Mouse (Mus musculus): ENCODE measurements around the gene Mlycd.
"Not testable (repeated sequence)": the region's sequence is repeated elsewhere in the genome, so short reads cannot be mapped to it uniquely, and the experiment has no call there.

The Mlycd gene

DNA sequence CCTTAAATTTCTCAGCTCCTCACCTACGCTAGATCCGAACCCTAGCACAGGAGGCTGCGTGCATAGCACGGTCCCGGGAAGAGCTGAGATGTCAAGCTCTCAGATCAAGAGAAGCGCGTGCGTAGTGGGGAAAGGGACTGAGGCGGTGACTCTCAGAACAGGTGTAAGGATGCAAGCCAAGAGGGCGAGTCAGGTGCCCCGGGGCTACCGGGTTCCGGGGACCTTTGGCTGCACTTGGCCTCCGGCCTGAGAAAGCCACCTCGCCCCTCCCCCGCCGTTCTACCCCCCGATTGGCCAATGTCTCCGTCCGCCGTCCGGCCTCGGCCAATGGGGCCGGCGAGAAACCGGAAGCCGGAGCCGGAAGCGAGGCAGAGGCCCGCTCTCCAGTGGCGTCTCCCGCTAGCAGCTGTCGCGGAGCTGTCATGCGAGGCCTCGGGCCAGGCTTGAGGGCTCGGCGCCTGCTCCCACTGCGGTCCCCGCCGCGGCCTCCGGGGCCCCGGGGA, at the start of gene Mlycd:
Gene Mlycd (plus strand): TSS at position 355 of the 503 bp plus-strand sequence.
- peak; percentile 96 to 98 for DNase-seq

DNA sequence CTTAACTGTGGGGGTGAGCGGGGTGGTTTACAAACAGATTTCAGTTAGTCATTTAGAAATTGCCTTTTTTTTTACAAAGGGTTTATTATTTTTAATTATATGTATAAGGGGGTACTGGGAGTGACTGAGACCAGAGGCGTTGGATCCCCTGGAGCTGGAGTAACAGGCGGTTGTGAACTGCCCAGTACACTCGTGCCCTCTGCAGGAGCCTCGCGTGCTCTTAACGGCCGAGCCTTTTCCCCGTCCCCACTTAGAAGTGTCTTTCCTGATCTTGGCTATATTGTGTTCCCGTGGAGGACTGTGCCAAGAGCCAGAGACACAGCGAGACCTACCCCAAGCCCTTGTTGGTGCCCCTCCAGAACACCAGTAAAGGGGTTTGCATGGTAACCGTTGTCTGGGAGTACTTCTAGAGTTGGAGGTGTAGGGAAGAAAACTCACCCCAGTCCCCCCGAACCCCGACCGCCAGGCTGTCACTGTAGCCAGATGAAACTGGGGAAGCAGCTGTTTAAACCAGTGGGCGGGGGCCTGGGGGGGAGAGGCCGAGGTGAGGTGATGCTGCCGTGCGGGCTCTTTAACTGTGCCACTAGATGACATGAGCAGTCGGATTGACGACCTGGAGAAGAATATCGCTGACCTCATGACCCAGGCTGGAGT, 49.5 kb upstream of the Mlycd start:
- peak; percentile 30 to 41 for DNase-seq

DNA sequence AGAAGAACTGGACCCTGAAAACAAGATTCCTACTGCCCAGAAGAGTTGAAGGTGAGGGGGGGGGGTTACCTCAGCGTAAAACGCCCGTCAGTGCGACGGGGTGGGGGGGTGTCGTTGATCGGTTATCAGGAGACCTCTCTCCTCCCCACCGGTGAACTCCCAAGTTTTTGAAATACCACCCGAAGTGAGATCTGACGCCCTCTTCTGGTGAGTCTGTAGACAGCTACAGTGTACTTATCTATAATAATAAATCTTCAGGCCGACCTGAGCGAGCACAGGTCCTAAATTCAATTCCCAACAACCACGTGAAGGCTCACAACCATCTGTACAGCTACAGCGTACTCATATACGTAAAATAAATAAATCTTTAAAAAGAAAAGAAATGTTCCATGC, 49.0 kb upstream of the Mlycd start:
- DNase-seq: peak in 1 of 2 experiments; percentile 26

DNA sequence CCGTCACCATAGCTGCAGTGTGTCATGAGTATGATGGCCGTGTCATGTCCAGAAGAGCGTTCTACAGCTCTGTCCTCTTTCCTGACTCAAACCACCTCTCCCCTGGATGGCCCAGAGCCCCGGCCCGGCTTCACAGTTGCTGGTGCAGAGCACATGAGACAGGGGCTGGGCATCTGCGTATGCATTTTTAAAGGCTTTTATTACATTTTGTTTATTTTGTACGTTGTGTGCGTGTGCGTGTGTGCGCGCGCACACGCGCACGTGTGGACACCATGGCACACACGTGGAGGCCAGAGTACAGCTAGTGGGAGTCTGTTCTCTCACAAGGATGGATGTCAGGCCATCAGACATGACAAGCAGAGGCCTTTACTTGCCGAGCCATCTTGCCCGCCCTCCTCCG, 43.0 kb upstream of the Mlycd start:
- no peak for DNase-seq

DNA sequence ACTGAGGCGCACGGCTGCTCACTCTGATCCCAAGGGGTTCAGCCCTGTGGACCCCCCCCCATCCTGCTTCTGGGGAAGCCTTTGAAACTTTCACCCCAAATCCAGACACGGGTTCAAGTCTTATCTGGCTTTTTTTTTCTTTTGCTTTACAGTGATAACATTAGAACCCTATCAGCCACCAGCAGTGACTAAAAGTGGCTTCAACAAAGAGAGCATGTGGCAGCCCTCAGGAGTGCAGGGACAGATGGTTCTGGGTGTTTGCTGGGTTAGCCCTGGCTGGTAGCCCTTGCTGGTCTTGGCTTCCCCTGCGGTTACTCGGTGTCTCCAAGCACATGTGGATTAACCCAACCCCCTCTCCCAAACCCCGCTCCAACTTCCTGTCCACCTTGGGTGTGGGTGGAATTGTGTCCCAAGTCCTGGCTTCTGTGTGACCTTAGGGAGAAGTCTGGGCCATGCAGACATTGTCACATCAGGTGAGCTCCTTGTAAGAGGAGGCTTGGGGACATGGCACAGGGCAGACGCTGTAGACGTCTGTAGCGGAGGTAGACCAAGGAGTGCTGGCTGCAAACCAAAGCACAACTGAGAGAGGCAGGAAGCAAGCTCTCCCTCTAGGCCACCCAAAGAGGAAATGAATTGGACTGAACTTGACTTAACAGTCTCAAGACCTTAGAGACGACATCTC, 41.6 kb upstream of the Mlycd start:
- peak; percentile 53 to 68 for DNase-seq

DNA sequence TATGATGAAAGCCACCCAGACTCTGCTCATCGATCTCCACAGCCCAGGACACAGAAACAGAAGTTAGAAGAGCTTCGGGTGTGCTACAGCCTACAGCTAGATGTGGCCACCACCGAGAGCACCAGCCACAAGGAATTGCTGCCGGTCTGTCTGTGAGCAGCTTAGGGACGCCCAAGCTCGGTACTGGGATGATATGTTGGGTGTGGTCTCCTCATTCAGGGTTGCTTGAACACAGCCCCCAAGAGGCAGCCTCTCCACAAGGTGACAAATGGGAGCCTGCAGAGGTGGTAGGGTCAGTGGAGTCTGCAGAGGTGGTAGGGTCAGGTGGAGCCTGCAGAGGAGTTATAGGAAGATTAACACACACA, 41.0 kb upstream of the Mlycd start:
- DNase-seq: no peak

DNA sequence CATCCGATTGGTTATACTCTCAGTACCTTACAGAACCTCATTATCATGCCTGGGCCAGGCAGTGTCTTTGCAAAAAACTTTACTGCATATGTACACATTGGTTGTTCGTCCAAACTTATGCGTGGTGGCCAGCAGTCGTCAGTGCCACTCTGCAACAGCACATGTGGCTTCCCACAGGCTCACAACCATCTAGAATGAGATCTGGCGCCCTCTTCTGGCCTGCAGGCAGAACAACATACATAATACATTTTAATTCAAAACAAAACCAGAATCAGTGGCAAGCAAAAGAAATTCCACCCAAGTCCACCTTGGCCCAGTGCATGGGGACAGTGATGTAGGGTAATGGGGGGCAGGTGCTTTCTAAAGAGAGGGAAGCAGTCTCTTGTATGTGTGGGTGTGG, 38.0 kb upstream of the Mlycd start:
- DNase-seq: not testable (repeated sequence)

DNA sequence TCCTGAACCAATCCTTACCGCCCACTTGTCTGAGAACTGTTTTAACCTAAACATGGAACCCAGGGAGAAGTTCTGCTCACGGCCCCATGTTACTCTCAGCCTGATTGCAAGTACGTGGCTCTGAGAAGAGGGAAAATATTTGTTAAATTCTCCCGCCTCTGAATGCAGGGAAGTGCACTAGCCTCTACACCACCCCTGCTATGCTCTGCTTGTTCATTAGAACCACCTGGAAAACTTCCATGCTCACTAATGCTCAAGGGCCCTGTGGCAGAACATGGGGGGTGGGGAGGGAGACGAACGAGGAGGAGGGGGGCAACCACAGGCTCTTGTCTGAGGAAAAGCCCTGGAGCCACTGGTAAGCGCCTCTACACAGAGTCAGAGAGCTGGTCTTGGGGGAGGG, 36.5 kb upstream of the Mlycd start:
- DNase-seq: no peak

DNA sequence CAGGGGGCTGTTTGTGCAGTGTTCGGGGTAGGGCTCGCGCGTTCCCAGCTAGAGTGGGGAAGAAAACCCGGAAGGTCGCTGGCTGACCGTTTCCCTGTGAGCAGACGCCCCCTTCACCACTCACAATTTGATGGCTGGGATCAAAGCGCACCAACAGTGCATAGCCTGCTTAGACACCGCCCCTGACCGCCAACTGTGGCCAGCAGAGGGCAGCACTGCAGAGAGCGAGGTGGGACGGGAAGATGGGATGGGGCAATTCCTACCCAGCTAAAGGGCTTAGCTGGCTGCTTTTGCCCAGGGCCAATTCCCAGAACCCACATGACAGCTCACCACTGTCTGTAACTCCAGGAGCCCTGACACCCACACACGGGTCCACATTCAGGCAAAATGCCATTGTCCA, 35.8 kb upstream of the Mlycd start:
- DNase-seq: peak; percentile 55 to 83

DNA sequence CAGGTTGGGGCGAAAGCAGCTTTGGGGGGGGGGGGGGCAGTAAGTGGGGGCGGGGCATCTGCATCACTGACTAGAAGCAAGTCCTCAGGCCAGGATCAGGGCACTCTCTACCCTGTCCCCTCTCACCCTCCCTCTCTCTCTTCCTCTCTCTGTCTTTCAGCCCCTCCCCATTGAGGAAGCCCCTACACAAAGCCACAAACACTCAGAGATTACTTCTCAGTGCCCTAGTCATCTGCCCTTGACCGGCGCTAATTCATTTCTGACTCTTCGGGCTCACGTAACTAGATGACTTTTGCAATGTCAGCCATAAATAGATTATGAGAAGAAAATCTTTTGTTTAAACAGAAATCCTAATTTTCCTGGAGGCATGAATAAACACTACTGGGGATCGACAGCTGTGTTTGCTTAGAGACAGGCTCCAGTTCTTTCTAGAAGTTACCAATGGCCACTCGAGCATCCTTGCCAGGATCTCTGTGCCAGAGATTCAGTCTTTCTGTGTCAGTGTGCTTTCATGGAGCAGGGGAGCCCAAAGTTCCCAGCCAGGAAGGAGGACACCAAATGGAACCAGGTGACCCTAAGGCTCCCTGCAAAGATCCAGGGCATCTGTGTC, 33.9 kb upstream of the Mlycd start:
- DNase-seq: peak in 1 of 2 experiments; percentile 35

DNA sequence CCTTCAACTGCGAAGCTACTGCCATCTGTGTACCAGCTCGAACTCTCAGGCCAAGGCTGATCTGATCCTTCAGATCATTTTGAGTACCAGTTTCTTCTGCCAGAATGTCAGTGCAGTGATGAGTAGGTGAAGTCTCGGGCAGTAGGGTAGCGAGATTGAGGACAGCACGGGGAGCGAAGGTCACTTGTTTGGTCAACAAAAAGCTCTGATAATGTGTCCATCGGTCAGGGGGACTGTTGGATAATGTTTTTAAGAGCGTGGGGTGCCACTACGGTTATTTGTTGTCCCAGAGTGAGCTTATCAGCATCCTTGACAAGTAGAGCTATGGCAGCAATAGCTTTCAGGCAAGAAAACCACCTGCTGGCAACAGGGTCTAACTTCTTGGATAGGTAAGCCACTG, 20.0 kb upstream of the Mlycd start:
- DNase-seq: not testable (repeated sequence)

DNA sequence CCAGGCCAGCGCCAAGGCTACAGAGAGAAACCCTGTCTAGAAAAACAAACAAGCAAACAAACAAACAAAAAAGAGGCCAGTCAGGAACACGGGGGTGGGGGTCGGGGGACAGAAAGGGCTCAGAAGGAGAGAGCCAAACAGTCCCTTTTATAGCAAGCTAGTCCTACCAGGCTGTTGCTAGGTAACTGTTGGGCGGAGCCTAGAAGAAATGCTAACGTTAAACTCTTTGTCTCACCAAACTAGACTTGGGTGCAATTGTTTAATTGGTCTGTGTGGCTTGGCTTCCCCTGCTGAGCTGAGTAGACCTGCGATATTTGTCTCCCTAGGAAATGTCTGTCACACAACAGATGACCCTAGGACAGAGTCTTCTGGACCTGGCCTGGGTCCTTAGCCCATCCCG, 16.2 kb upstream of the Mlycd start:
- no peak for DNase-seq

DNA sequence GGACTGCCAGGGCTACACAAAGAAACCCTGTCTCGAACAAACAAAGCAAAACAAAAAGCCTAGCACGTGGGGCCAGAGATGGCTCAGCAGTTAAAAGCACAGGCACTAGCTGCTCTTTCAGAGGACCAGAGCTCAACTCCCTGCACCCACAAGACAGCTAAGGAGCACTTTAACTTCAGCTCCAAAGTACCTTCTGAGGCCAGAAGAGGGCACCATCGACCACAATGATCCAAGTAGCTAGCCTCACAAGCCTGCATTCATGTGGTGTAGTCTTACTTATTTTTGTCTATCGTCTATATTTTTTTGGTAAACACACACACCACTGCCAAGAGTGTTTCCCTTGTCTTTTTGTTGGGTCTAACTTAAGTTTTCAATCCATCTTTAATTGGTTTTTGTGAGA, 14.1 kb upstream of the Mlycd start:
- DNase-seq: peak in 1 of 2 experiments; percentile 46

DNA sequence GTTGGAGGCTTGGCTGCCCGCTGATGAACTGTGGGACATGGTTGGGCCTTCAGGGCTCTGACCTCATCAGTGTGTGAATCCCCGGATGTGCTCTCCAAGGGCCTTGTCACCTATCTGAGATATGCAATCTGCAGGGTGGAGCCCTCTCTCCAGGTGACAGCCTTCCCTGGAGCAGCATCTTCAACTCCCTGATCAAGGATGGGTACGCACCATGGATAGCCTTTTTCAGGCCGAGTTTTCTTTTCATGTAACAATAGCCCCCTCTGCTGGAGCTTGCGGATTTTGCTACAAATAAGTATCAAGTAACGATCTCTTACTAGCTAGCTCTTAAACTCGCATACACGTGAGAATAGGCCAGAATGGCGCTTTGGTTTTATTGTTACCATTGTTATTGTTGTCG, 10.2 kb upstream of the Mlycd start:
- DNase-seq: peak; percentile 87 to 90

DNA sequence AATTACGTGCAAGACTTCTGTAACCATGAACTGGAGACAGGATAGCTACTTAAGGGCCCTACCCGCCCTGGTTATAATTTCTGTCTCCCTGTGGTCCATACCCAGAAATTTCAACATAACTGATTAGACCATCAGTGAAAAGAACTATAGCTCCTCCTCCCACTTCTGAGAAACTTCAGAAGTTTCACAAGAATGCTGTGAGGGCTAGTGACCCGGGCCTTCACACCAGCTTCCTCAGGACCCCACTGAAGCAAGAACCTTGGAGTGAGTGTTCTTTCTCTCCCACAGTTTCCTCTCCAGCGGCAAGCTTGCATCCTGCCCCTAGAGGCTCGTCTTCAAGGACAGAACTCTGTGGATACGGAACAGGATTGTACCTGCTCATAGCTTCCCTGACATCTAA, 8.8 kb upstream of the Mlycd start:
- no peak for DNase-seq

DNA sequence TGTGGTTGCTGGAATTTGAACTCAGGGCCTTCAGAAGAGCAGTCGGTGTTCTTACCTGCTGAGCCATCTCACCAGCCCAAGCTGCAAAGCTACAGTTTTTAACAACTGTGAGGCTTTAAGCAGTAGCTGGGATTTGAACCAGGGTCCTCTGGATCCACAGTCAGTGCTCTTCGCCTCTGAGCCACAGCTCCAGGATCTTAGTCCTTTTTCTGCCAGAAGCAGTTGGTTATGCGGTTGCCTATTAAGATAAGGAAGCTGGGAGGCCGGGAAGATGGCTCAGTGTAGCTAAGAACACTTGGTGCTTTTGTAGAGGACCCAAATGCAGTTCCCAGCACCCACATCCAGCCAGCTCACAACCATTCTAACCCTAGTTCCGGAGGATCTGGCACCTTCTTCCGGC, 7.7 kb upstream of the Mlycd start:
- DNase-seq: no peak

DNA sequence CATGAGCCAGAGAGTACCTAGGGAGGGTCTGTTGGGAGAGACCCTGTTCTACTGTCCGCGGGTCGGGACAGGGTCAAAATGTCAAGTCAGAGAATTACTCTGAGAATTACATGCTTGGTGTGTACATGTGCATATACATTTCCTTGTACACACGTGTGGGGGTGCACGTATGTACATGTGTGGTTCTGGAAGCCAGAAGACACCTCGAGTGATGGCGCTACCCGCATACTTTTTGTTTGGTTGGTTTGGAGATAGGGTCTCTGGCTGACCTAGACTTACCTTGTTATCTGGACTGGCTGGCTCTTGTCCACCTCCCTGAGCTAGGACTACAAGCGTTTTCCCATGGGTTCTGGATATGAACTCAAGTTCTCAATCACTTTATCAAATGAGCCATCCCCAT, 581 bp upstream of the Mlycd start:
- DNase-seq: no peak

DNA sequence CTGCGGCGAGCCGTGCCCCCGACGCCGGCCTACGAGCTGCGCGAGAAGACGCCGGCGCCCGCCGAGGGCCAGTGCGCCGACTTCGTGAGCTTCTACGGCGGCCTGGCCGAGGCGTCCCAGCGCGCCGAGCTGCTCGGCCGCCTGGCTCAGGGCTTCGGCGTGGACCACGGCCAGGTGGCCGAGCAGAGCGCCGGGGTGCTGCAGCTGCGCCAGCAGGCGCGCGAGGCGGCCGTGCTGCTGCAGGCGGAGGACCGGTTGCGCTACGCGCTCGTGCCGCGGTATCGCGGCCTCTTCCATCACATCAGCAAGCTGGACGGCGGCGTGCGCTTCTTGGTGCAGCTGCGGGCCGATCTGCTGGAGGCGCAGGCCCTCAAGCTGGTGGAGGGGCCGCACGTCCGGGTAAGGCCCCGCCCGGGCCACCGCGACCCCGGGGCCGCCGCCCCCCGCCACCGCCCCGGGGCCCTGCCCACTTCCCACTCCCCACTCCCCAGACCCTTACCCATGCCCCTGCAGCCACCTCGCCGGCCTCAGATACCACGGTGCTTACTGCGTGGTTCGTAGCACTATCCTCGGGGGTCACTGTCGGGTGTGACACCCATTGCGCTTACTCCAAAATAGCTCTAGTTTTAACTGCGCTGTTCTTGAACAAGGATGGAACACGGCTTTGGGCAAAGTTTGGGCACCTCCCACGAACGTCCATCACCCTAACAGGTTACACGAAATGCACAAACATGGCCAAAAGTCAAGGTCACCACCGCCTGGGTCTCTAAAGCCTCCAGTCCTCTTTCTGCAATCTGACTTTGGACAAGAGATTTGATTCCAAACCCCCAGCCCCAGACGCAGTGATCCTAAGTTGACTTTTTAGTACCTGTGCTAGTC, 633 bp downstream of the Mlycd start:
- DNase-seq: peak in 1 of 2 experiments; percentile 24

DNA sequence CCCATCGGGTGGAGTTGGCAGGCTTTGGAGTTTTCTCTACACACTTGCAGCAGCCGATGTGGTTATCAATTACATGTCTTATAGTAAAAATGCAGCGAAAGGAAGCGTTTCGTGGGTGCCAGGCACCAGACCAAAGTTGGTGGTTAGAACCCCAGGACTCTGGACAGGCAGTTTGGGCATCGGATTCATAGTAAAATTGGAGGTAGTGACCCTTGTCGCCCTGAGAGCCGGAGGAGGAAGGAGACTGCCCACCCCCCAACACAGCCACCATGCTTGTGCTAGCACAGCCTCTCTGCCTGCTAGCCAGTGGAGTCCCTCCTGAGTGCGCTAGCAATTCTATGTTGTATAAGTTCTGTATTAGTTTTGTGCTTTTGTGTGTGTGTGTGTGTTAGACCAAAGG, 3.9 kb downstream of the Mlycd start:
- DNase-seq: no peak

DNA sequence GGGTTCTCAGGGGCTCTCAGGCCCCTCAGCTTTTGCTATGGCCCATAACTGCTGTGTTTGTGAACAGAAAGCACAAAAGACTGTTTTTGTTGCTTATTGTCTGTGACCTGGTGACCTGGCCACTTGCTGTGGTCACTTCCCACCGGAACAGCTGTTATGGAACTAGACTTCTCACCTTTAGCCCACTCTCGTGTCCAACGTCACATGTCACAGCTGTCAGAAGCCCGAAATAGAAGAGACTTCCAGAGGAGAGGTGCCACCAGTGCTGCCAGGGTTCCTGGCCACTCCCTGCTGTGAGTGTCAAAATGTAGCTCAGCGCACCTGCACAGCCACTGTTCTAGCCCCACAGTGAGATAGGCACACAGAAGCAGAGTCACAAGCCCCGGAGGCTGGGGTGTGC, 4.6 kb downstream of the Mlycd start:
- no peak for DNase-seq

DNA sequence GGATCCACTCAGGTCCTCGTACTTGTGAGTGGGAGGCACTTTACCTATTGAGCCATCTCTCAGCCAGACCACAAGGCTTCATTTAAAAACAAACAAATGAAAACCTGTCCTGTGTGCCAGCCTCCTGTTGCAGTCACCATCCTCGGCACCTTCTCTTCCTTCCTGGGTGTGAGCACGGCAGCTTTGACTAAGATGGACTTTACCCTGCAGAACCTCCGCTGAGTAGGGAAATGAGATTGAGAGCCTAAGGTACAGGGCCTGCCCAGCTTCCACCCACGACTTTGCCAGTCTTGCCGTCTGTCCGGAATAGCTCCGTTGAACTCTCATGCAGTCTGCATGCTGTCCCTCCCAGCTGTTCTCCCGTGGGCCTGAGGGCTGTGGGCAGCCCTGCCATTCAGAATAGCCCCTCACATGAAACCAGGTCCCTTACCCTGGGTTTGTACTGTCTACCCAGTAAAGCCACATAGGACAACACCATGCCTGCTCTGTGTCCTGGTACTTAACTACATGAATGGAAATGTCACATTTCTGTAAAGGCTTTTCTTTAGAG, 5.5 kb downstream of the Mlycd start:
- DNase-seq: no peak

DNA sequence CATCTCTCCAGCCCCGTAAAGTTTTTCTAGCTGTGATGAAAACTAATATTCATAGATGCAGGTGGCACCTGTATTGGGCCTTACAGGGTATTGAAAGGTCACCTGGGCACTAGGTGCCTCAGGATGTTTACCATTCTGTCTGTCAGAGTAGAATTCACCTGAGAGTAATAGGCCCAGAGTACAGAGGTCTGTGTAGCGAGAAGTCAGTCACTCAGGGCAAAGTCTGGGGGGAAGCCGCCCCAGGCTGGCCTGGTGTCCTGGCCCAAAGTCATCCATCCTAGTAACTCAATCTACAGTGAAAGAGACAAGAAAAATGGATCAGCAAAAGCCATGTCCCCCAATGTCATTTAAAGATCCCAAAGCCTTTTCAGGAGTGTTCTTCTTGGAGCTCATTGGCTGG, 6.2 kb downstream of the Mlycd start:
- no peak for DNase-seq

DNA sequence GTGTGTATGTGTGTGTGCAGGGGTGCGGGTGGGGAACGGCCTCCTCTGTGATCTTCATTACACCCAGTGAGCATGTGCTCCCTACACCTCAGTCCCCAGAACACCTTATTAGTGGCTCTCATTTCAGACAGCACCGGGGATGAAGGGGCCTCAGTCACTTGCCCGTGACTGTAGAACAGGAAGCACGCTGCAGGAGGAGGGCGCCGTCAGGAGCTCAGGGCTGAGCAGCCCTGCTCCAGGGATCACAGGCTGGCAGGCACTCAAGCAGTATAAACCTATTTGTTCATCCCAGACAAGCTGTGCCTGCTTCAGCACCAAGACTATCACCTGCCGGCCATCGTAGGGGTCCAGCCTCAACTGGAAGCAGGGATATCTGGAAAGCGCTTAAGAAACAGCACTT, 9.2 kb downstream of the Mlycd start:
- no peak for DNase-seq

All from cerebellum, postnatal 14 days (tissue).